Mouse (Mus musculus) lung, embryonic 16.5 days (tissue): Measurements from ENCODE around the gene Ndufaf5. TPM values are rescaled to one million over a fixed set of nuclear protein-coding genes. Genes with fewer than 3 reads are reported as not detected.
"Not testable (repeated sequence)": the region's sequence is repeated elsewhere in the genome, so short reads cannot be mapped to it uniquely, and the experiment has no call there.

Experiments
- ATAC-seq: fragments of 200-750 bp; cut with Nextera tagmentation; 2 replicates; pipeline ENCODE4 v1.8.0; 2017; ENCODE audit warnings: low read depth, mild to moderate bottlenecking, moderate library complexity
- H3K27ac ChIP-seq: fragments of 300-500 bp; sonication (generic); 2 replicates; pipeline ENCODE4 v1.5.1; 2014; ENCODE audit warnings: mild to moderate bottlenecking, control low read depth, low read length
- H3K27me3 ChIP-seq: fragments of 300-500 bp; sonication (generic); 2 replicates; pipeline ENCODE4 v1.6.1; 2014; ENCODE audit warnings: low read depth, low read length, mixed read lengths; ENCODE audit not compliant: control insufficient read depth, insufficient read depth
- H3K36me3 ChIP-seq: fragments of 300-500 bp; sonication (generic); 2 replicates; pipeline ENCODE4 v1.6.1; 2014; ENCODE audit warnings: low read length; ENCODE audit not compliant: control insufficient read depth, insufficient read depth
- H3K4me1 ChIP-seq: fragments of 300-500 bp; sonication (generic); replicated peaks from 2 replicates; pipeline ENCODE4 v1.6.1; 2014; ENCODE audit warnings: low read length, mixed read lengths; ENCODE audit not compliant: control insufficient read depth, insufficient read depth
- H3K4me2 ChIP-seq: fragments of 300-500 bp; sonication (generic); 2 replicates; pipeline ENCODE4 v1.6.1; 2014; ENCODE audit warnings: low read depth, low read length, control low read depth
- H3K4me3 ChIP-seq: fragments of 300-500 bp; sonication (generic); 2 replicates; pipeline ENCODE4 v1.5.1; 2014; ENCODE audit warnings: mild to moderate bottlenecking, low read length, control low read depth
- H3K9ac ChIP-seq: fragments of 300-500 bp; sonication (generic); 2 replicates; pipeline ENCODE4 v1.6.1; 2014; ENCODE audit warnings: low read length, control low read depth
- H3K9me3 ChIP-seq: fragments of 300-500 bp; sonication (generic); 2 replicates; pipeline ENCODE4 v1.6.1; 2016; ENCODE audit warnings: low read length; ENCODE audit not compliant: control insufficient read depth
- WGBS: fragments of 180-500 bp; shearing (Covaris S2); extraction: QIAGEN DNeasy Blood & Tissue Kit; methylation state at CpG from one replicate; pipeline ENCODE4 v1.1.7; 2014; 5-methylcytosine and 5-hydroxymethylcytosine counted together
- polyA plus RNA-seq: library from polyadenylated mRNA; unstranded; fragments of >200 nt; fragmentation: Nextera tagmentation; extraction: Ambion mirVana; gene quantifications from 2 replicates; pipeline ENCODE4 v1.2.1, GENCODE M21; 2015

Gene Ndufaf5
- 19.9 and 22.1 TPM in 2 replicates for polyA plus RNA-seq

GRCm38 (mm10) chr2:140170127-140170802 is at the start of gene Ndufaf5, which contains the start of gene Esf1:
Gene Ndufaf5 (plus strand): TSS chr2:140170649.
Gene Esf1 (minus strand): TSS chr2:140170564.
- H3K27me3 ChIP-seq, result no peaks in the 10 kb centered on the region
- peak within 1 kb of the TSS; percentile 93 for H3K4me3 ChIP-seq
- peaks cover 13% of the 10 kb centered on the region for H3K4me1 ChIP-seq
- peak; percentile 99 for ATAC-seq
- H3K27ac ChIP-seq, result peak within 1 kb of the TSS; percentile 76
- peak within 1 kb of the TSS; percentile 82 for H3K4me2 ChIP-seq
- under 1% methylated on average over 43 of the region's 43 CpGs for WGBS
- peak within 1 kb of the TSS; percentile 93 for H3K9ac ChIP-seq
- H3K36me3 ChIP-seq, result peaks cover 9% of the 10 kb centered on the region
- H3K9me3 ChIP-seq, result no peaks in the 10 kb centered on the region

- Histone ChIP-seq H3K4me1 (no peaks in the 10 kb centered on the region), H3K4me3 (no peak overlapping the region), H3K9me3 (no peaks in the 10 kb centered on the region), H3K27ac (no peak overlapping the region), H3K36me3 (peaks cover 38% of the 10 kb centered on the region), H3K4me2 (no peak overlapping the region), H3K27me3 (no peaks in the 10 kb centered on the region), H3K9ac (no peak overlapping the region)
- 86% methylated on average over 2 of the region's 2 CpGs for WGBS
- no peak for ATAC-seq
These were observed 44.9 kb upstream of the Ndufaf5 start for GRCm38 (mm10) chr2:140125516-140125915.

DNA sequence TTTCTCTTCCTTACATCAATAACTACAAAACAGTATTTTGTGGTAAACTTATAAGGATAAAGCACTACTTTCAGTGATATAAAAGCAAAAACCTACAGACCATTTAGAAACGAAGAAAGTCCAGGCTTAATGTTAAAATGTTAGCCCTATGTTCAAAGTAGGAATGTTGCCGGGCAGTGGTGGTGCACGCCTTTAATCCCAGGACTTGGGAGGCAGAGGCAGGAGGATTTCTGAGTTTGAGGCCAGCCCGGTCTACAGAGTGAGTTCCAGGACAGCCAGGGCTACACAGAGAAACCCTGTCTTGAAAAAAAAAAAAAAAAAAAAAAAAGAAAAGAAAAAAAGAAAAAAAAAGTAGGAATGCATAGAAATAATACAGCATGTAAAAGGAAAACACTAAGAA is 18.7 kb upstream of the Ndufaf5 start, which contains the start of gene Gm17374:
TSS of gene Gm17374 (plus strand) at position 301 of the 400 bp plus-strand sequence.
- H3K4me3 ChIP-seq, H3K9me3 ChIP-seq, H3K27ac ChIP-seq, H3K9ac ChIP-seq, H3K4me2 ChIP-seq, H3K4me1 ChIP-seq, ATAC-seq, H3K27me3 ChIP-seq: not testable (repeated sequence)
- 89% methylated on average over 4 of the region's 4 CpGs for WGBS
- H3K36me3 ChIP-seq, result peaks cover 13% of the 10 kb centered on the region

GRCm38 (mm10) chr2:140159186-140159730 is 11.2 kb upstream of the Ndufaf5 start:
- Histone ChIP-seq H3K4me1 (no peaks in the 10 kb centered on the region), H3K9ac (no peak overlapping the region), H3K27ac (no peak overlapping the region), H3K9me3 (no peaks in the 10 kb centered on the region), H3K27me3 (no peaks in the 10 kb centered on the region), H3K4me3 (no peak overlapping the region), H3K36me3 (peaks cover 19% of the 10 kb centered on the region), H3K4me2 (no peak overlapping the region)
- ATAC-seq, result no peak
- 76% methylated on average over 3 of the region's 3 CpGs for WGBS

DNA sequence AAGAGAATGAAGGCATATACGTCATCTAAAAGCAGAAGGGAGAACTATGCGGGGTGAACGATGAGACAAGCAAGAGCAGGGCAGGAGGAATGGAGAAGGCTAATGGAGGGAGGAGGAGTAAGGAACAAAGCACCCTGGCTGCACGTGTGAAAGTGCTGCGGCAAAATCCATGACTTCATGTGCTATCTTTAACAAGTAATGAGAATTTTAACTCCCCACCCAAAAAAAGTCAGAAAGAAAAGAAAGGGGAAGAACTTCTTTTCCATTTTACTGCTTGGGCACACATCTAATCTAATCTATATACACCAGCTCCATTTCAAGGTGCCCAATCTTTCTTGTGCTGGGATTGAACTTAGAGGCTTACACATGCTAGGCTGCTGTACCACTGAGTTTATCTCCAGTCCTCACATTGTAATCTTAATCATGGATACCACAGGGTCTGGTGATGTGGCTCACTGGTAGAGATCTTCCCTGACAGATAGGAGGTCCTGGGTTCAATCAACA is 7.0 kb upstream of the Ndufaf5 start:
- WGBS, result 94% methylated on average over 5 of the region's 5 CpGs
- Histone ChIP-seq H3K9me3 (no peaks in the 10 kb centered on the region), H3K36me3 (peaks cover 15% of the 10 kb centered on the region), H3K27ac (no peak overlapping the region), H3K27me3 (no peaks in the 10 kb centered on the region), H3K9ac (no peak overlapping the region), H3K4me1 (no peaks in the 10 kb centered on the region), H3K4me3 (no peak overlapping the region), H3K4me2 (no peak overlapping the region)
- ATAC-seq, result no peak

DNA sequence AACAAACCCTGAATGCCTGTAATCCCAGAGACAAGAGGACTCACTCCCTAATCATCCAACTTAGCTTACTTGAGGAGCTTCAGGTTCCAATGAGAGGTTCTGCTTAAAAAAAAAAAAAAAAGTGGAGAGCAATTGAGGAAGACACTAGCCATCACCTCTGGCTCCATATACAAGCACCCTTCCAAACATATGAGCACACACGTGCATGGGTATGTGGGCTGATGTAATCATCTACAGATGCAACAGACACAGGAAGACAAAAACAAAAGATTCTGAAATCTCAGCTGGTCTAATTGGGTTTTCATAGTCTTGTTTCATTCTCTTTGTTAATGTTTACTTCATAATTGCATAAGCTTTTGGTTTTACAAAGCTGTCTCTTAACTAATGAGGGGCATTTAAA is 1.4 kb upstream of the Ndufaf5 start:
- H3K4me1 ChIP-seq, result peaks cover 13% of the 10 kb centered on the region
- H3K4me3 ChIP-seq, result no peak overlapping the region
- WGBS, result 62% methylated on average over 1 of the region's 1 CpGs
- no peak overlapping the region for H3K27ac ChIP-seq
- no peak overlapping the region for H3K9ac ChIP-seq
- 0 out of 2 replicates have a peak overlapping the region, but pooled peaks have one; percentile 14 for H3K4me2 ChIP-seq
- H3K36me3 ChIP-seq, result peaks cover 8% of the 10 kb centered on the region
- H3K27me3 ChIP-seq, result no peaks in the 10 kb centered on the region
- no peaks in the 10 kb centered on the region for H3K9me3 ChIP-seq
- no peak for ATAC-seq

DNA sequence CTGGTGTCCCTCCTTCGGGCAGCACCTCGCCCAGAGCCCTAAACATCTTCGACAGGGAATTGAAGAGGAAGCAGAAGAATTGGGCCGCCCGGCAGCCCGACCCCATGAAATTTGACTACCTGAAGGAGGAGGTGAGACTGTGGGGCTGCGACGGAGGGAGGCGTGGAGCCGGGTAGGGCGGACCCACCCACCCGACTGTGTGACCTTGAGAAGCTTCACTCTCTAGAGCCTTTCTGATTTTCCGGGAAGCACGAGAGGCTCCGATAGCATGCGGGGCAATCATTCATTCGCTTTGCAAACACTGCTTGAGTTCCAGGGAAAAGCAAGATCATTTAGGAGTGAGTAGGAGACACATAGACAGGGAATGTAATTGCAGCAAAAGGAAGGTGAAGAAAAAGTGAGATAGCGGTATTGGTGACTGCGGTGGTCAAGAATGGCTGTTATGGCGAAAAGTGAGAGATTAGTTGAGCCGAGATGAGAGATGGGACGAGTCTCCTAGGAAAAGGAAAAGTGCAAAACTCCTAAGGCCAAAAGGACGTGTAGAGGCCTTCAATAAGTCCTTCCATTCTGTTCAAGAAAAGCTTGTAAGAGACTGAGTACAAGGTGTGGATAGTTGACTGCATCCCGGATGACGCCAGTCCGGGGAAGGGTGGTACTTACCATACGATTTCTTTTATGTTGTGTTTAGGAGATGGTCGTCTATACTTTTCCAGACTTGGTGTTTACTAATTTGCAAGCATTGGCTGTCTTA is 529 bp downstream of the Ndufaf5 start:
- no peaks in the 10 kb centered on the region for H3K9me3 ChIP-seq
- H3K4me2 ChIP-seq, result peak overlapping the region; percentile 82
- WGBS, result 5% methylated on average over 28 of the region's 28 CpGs
- H3K27ac ChIP-seq, result peak overlapping the region; percentile 76
- peaks cover 10% of the 10 kb centered on the region for H3K36me3 ChIP-seq
- ATAC-seq, result peak; percentile 86
- H3K4me3 ChIP-seq, result peak overlapping the region; percentile 93
- H3K9ac ChIP-seq, result peak overlapping the region; percentile 93
- H3K4me1 ChIP-seq, result peaks cover 13% of the 10 kb centered on the region
- H3K27me3 ChIP-seq, result no peaks in the 10 kb centered on the region

DNA sequence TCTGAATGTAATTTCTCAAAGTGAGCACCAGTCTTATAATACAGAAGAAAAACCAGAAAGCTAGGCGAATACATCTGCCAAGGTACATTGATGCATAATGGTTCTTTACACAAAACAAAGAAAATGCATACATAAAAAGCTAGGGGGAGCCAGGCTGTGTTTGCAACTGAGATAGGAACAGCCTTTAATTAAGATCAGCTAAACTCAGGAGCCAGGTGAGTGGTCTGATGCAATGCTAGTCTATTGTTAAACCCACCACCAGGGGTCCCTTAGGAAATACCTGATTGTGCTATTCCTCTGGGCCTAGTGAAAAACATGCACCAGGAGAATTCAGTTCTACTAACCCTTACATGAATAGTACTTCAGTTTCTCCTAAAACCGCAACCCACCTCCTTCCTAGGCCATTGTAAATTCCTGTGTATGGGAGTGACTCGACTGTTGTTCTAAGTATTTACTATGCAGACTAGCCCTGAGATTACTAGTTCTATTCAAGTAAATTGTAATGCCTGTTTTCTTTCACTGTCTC is 15.3 kb downstream of the Ndufaf5 start:
- not testable (repeated sequence) for H3K4me3 ChIP-seq, H3K27ac ChIP-seq, H3K36me3 ChIP-seq, H3K9ac ChIP-seq, H3K27me3 ChIP-seq, H3K4me1 ChIP-seq, ATAC-seq, H3K4me2 ChIP-seq, H3K9me3 ChIP-seq
- WGBS, result 87% methylated on average over 3 of the region's 3 CpGs

DNA sequence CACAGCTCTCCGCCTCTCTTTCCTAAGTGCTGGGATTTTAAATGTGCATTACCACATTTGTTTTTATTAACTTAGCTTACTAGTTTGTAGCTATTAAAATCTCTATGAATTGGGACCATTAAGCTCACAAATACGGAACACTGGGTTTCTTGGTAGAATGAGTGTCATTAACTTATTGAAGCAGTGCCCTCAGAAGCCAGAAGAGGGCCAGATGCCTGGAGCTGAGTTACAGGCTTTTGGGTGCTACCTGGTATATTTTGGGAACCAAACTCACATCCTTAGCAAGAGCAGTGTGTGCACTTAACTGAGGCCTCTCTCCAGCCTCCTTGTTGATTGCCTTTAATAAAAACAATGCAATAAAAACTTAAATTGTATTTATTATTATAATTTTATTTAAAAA is 30.3 kb downstream of the Ndufaf5 start:
- no peak overlapping the region for H3K4me2 ChIP-seq
- H3K27me3 ChIP-seq, result no peaks in the 10 kb centered on the region
- no peak for ATAC-seq
- H3K27ac ChIP-seq, result no peak overlapping the region
- no peak overlapping the region for H3K4me3 ChIP-seq
- H3K9me3 ChIP-seq, result no peaks in the 10 kb centered on the region
- no peak overlapping the region for H3K9ac ChIP-seq
- no peaks in the 10 kb centered on the region for H3K4me1 ChIP-seq
- peaks cover 13% of the 10 kb centered on the region for H3K36me3 ChIP-seq
- 66% methylated on average over 2 of the region's 2 CpGs for WGBS
